Mouse (Mus musculus) regulatory T cell (primary cell): ENCODE measurements at regions not wholly inside any gene's neighbourhood (a gene's known extent, or its start where the extent isn't known, plus 50 kb on each side); places are given as distances from the start of the nearest gene placed in this dataset.

Experiments
- in situ Hi-C: fragments of 300-600 bp; cut with MboI, MseI; formaldehyde crosslinking; loops from one replicate; pipeline ENCODE4 v1.15.1; 2025; ENCODE audit warnings: high pct_unique_total_duplicates

- in situ Hi-C loops = no loop called here
Observed at GRCm38 (mm10) chr13:73158016-73158415, 102.3 kb upstream of the Irx4 start.

GRCm38 (mm10) chr13:73159454-73159853, 100.8 kb upstream of the Irx4 start:
- in situ Hi-C loops = no loop called here

DNA sequence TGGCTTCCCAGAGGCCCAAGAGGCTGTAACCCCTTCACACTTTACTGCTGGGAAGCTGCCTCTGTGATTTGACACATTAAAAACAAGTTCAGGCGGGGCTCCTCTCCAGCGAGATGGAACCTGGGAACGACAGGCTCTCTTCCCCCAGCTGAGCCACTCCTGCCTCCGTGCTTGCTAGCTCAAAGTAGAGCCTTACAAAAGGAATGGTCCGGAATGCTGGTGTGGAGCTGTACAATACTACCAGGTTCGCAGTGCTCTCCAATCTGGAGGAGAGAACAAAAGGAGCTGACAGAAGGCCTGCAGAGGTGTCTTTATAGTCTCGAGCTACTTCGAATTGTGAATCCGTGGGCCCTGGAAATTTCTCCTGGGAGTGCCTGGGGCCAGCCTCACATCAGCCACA, 100.4 kb upstream of the Irx4 start:
- in situ Hi-C loops = no loop called here

- in situ Hi-C loops = no loop called here
Observed at GRCm38 (mm10) chr13:73160289-73160688, 100.0 kb upstream of the Irx4 start.

DNA sequence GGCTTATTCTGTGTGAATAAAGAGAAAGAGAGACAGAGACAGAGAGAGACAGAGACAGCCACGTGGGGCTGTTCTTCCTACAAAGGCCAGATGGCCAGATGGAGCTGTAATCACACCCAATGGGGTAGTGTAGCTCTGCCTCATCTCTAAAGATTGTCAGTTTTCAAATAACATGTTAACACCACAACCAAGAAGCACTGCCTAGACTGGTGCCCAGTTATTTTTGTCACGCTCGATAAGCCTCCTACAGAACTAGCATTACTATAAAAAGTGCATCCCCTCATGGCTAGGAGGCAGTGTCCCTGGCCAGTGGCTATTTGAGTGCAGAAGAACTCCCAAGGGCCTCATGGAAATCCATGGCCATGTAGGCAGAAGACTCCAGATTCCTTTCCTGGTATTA, 90.0 kb upstream of the Irx4 start:
- in situ Hi-C loops = no loop called here

- in situ Hi-C loops = no loop called here
Observed at GRCm38 (mm10) chr13:73207931-73208448, 52.3 kb upstream of the Irx4 start.
